Mouse (Mus musculus): ENCODE measurements around the gene Ccm2.

The Ccm2 gene

GRCm38 (mm10) chr11:6529961-6530360 lies 16.7 kb upstream of the Ccm2 start:
- DNase-seq (ENCODE audit: low read depth), result no peak

DNA sequence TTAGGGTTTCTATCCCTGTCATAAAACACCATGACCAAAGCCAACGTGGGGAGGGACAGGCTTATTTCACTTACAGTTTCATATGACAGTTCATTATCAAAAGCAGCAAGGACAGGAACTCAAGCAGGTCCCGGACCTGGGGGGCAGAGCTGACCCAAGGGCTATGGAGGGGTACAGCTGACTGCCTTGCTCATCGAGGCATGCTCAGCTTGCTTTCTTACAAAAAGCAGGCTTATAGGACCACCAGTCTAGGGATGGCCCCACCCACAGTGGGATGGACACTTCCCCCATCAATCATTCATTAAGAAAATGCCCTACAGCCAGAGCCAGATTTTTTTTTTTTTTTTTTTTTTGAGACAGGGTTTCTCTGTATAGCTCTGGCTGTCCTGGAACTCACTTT lies 15.9 kb upstream of the Ccm2 start:
- DNase-seq (ENCODE audit: low read depth), result no peak

DNA sequence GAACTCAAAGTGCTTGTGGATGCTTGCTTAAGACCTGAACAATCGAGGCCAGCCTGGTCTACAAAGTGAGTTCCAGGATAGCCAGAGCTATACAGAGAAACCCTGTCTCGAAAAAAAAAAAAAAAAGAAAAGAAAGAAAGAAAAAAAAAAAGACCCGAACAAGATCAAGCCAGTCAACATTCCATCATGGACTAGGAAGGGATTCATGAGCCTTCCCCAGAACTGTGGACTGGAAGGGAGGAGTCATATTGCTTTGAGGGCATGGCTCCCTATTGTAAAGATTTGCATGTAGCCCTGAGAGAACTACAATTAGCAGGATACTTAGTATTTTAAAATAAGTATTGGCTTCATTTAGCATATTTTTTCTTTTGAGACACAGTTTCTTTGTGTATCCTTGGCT lies 2.0 kb upstream of the Ccm2 start:
- DNase-seq (ENCODE audit: low read depth), result no peak

GRCm38 (mm10) chr11:6545186-6545856 lies 1.4 kb upstream of the Ccm2 start:
- no peak for DNase-seq (ENCODE audit: low read depth)

- DNase-seq (ENCODE audit: low read depth), result no peak
These were observed 862 bp upstream of the Ccm2 start for GRCm38 (mm10) chr11:6545857-6546192.

DNA sequence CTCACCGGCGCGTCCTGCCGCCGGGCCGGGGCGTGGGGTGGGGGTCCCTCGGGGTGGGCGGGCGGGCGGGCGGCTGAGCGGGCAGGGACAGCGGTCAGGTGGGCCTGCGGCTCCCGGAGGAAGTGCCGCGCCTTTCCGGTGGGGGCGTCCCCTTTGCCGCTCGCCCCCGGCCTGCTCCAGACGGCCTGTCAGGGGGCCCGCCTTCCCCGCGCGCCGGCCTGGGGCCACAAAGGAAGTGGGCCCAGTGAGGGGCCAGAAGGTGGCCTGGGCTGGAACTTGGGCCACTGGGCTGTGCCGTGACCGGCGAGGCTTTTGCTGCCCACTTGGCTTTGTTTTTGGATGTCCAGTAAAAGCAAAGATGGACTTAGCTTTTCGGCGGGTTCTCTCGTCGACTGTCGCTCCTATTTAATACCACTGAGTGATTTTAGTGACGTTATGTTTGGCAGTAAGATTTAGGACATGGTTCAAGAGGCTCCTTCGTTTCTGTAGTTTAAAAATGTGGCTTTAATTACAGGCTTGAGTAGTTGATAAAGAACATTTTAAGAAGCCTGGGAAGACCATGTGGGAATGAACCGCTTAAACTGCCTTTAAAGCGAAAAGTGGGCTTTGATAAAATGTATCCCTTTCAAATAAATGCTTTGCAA lies 472 bp downstream of the Ccm2 start:
- DNase-seq (ENCODE audit: low read depth), result no peak

DNA sequence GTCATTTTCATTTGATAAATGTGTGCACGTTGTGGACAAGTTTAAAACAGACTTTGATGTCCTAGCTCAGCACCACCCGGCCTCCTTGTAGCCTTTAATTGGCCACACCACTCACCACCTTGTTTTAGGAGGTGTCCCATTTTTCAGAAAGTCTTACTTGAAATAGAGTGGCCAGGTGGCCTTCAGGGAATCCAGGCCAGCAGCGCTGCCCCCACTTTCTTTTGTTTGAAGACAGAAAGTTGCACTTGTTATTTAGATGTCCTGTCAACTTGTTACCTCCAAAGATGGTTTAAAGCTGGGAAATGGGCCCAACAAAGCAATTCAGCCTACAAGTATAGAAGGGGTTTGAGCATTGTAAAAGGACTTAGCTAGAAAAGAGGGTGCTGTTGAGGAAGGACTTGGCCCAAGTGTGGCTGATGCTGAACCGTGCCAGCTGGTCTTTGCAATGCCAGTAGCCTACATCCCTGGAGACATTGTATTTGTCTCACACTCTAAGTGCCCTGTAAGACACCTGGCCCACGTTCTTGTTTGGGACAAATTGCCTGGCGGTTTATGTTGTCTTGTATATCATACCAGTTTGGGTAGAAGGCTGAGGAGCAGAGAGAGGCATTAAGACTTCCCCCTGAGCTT lies 1.1 kb downstream of the Ccm2 start:
- DNase-seq (ENCODE audit: low read depth), result no peak

- DNase-seq (ENCODE audit: low read depth), result no peak
These were observed 3.1 kb downstream of the Ccm2 start for GRCm38 (mm10) chr11:6549770-6550169.

GRCm38 (mm10) chr11:6550201-6550600 lies 3.5 kb downstream of the Ccm2 start:
- no peak for DNase-seq (ENCODE audit: low read depth)

- no peak for DNase-seq (ENCODE audit: low read depth)
These were observed 11.5 kb downstream of the Ccm2 start for GRCm38 (mm10) chr11:6558234-6558633.

- DNase-seq (ENCODE audit: low read depth), result no peak
These were observed 13.3 kb downstream of the Ccm2 start for GRCm38 (mm10) chr11:6559996-6560395.

DNA sequence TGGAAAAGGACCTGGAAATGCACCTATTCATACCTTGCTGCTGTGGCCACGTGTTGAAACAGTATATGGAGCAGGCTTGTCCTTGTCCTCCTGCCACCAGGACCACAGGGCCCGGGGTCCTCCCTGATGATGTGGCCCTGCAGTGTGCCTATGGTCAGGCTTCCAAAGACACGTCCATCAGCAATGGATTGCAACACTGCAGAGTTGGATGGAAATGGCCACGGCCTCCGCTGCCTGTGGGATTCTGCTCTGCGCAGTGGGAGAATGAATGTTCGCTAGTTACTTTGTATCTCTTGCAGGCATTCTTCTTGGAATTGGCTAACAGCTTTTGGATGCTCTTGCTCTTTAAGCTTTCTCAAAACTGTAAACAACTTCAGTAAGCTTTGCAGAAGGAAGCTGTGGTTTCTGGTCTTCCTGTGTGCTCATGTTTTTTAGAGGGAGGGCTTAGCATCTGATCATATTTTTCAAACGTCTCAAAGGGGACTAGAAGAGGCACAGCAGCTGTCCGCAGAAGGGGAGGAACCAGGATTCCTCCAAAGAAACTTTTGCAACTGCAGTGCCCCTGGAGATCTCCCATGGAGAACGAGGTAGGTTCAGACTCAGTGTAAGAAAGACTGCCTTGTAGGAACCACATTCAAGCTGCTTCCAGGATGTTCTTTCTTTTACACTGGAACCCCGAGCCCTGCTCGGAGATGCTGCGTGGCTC lies 14.1 kb downstream of the Ccm2 start:
- no peak for DNase-seq (ENCODE audit: low read depth)

DNA sequence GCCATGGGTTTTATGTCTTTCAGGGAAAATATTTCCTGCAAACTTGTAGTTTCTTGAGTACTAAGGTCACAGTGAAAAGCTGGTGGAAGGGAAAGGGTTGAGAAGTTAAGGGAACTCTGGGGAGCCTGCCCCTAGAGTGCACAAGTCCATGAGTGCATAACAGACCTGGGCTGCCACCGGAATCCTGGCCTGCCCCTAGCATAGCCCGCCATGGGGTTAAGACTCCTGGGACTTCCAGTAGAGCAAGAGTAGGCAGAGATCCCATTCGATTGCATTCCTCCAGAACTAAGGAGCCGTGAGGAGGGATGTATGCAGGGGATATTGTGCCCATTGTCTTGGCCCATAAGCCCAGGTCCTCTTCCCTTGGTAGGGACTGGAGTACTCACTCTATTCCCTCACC lies 14.8 kb downstream of the Ccm2 start:
- no peak for DNase-seq (ENCODE audit: low read depth)

DNA sequence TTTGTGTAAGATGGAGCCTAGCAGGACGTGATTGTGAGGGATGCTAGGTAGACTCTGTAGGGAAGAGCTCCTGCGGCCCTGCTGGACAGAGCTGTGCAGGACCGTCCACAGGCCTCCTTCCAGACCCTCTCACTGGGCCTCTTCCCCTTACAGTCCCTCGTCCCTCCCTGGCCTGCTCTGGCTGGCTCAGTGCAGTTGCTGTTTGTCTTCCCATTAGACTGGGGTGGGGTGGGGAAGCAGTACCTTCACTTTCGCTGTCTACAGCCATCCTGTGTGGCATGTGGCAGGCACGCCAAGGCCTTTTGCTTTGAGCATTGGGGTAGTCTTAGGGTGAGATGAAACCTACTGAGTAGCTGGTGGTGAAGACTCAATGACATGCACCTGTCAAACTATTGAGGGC lies 15.7 kb downstream of the Ccm2 start:
- no peak for DNase-seq (ENCODE audit: low read depth)

GRCm38 (mm10) chr11:6563201-6563600 lies 16.5 kb downstream of the Ccm2 start:
- DNase-seq (ENCODE audit: low read depth), result no peak

GRCm38 (mm10) chr11:6566496-6566895 lies 19.8 kb downstream of the Ccm2 start:
- no peak for DNase-seq (ENCODE audit: low read depth)

GRCm38 (mm10) chr11:6567951-6568350 lies 21.3 kb downstream of the Ccm2 start:
- DNase-seq (ENCODE audit: low read depth), result no peak

- no peak for DNase-seq (ENCODE audit: low read depth)
These were observed 22.1 kb downstream of the Ccm2 start for GRCm38 (mm10) chr11:6568584-6569409.

- no peak for DNase-seq (ENCODE audit: low read depth)
These were observed 22.7 kb downstream of the Ccm2 start for GRCm38 (mm10) chr11:6569410-6569777.

GRCm38 (mm10) chr11:6576151-6576550 lies 29.5 kb downstream of the Ccm2 start:
- no peak for DNase-seq (ENCODE audit: low read depth)

- DNase-seq (ENCODE audit: low read depth), result no peak
These were observed 32.7 kb downstream of the Ccm2 start for GRCm38 (mm10) chr11:6579361-6579760.

- no peak for DNase-seq (ENCODE audit: low read depth)
These were observed 33.5 kb downstream of the Ccm2 start for GRCm38 (mm10) chr11:6580065-6580750.
